Mouse (Mus musculus): ENCODE data around the gene Dmac1. TPM values are rescaled to one million over a fixed set of nuclear protein-coding genes. Genes with fewer than 3 reads are reported as not detected.
"Not testable (repeated sequence)": the region's sequence is repeated elsewhere in the genome, so short reads cannot be mapped to it uniquely, and the experiment has no call there.

Gene Dmac1
- total and polyA plus RNA-seq, 2 experiments from 2014 or later = 54.4 to 81.7 TPM

DNA sequence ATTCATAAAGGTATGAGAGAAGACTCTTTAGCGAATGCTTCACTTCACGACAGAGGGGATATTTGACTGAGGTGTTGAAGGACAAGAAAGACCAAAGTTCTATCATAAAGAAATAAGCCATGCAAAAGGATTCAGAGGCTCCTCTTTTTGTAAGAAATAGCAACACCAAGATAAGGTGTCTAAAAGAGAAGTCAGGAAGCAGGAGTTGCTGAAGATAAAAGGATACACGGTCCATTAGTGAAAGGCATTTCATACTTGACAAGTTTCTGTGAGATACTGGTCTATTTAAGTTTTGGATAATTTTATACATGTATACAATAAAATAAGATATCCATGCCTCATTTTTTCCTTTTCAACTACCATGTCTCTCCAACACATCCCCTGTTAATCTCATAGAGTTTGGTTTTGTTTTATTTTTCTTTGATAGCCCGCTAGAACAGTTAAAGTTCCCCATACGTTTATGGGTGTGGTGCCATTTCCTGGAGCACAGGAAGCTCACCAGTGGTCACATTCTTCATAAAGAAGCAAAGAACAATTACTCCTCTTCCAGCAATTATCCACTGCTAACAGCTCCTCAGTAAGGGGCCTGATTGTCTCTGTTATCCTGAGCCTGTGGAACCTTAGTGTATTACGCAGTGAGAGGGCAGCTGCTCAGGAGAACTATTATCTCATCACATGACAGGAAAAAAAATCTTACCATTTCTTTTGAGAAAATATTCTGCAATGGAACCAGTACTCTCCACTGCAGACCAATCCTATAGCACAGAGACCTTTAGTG lies 11.1 kb downstream of the Dmac1 start:
- H3K9me3 ChIP-seq (ENCODE audit: low read length) = no peaks in the 10 kb centered on the region
- H3K27me3 ChIP-seq (ENCODE audit: insufficient read depth, low read length) = no peaks in the 10 kb centered on the region
- no peaks in the 10 kb centered on the region for H3K36me3 ChIP-seq (ENCODE audit: insufficient read depth, low read length)
- 82% methylated on average over 6 of the region's 6 CpGs for WGBS
- no peak overlapping the region for H3K9ac ChIP-seq (replicated peaks; ENCODE audit: low read length, poor library complexity, severe bottlenecking)
- no peak for ATAC-seq (ENCODE audit: low FRiP score)
- H3K27ac ChIP-seq (ENCODE audit: low read depth, low read length) = no peak overlapping the region
- H3K4me1 ChIP-seq (ENCODE audit: insufficient read depth, low read length) = no peaks in the 10 kb centered on the region
- no peak overlapping the region for H3K4me3 ChIP-seq (ENCODE audit: low read depth, low read length)
- H3K4me2 ChIP-seq (ENCODE audit: low read depth, low read length, poor library complexity, severe bottlenecking) = no peak overlapping the region
- no peak for TF ChIP-seq CTCF (IDR thresholded peaks at IDR 0.05)
- no peak for DNase-seq (ENCODE audit: low spot score)

DNA sequence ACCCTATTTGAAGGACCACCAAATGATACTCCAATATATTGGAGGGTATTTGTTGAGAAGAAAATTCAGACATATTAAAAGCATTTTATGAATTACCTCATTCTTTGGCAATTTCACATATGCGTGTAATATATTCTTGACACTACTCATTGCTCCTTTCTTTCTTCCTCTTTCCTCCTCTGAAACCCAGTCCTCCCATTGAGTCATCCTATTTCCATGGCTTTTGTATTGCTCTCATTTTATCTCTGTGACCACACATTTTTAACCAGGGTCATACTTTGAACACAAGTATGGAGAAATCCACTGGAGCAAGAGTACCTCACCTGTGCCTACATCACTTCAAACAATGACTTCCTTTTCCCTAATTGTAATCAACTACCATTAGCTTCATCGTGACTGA lies 13.9 kb downstream of the Dmac1 start:
- no peak overlapping the region for H3K4me2 ChIP-seq (ENCODE audit: low read depth, low read length, poor library complexity, severe bottlenecking)
- no peak overlapping the region for H3K4me3 ChIP-seq (ENCODE audit: low read depth, low read length)
- H3K27ac ChIP-seq (ENCODE audit: low read depth, low read length) = no peak overlapping the region
- ATAC-seq (ENCODE audit: low FRiP score) (no peak), DNase-seq (ENCODE audit: low spot score) (no peak)
- H3K27me3 ChIP-seq (ENCODE audit: insufficient read depth, low read length) = no peaks in the 10 kb centered on the region
- no peak overlapping the region for H3K9ac ChIP-seq (replicated peaks; ENCODE audit: low read length, poor library complexity, severe bottlenecking)
- no peaks in the 10 kb centered on the region for H3K4me1 ChIP-seq (ENCODE audit: insufficient read depth, low read length)
- no peaks in the 10 kb centered on the region for H3K9me3 ChIP-seq (ENCODE audit: low read length)
- WGBS = 97% methylated on average over 2 of the region's 2 CpGs
- H3K36me3 ChIP-seq (ENCODE audit: insufficient read depth, low read length) = no peaks in the 10 kb centered on the region
- TF ChIP-seq CTCF (IDR thresholded peaks at IDR 0.05) = no peak

DNA sequence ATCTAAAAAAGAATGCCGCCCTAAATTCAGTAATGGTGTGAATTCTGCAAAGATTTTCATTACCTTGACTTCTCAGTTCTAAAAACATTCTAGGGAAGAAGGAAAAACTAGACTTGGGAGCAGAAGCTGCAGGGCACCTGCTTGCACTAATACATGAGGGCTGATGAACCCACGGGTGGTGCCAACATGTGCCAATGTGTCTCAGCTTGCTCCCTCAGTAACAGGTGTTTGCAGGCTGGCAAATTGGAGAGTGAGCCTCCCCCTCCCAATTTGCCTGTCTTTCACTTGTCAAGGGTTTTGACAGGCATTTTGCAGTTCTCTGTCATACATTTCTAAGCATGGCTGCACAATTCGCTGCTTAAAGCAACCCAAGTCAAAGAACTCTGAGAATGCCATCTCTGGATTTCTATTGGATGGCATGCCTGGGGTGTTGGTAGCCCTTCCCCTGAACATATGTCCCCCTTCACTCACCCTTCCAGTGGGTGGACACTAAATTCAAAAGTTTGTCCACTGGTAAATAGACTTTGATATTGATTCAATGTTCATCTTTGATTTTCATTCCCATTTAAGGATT lies 14.5 kb downstream of the Dmac1 start:
- Histone ChIP-seq H3K4me2 (ENCODE audit: low read depth, low read length, poor library complexity, severe bottlenecking) (no peak overlapping the region), H3K4me3 (ENCODE audit: low read depth, low read length) (no peak overlapping the region), H3K27me3 (ENCODE audit: insufficient read depth, low read length) (no peaks in the 10 kb centered on the region), H3K36me3 (ENCODE audit: insufficient read depth, low read length) (no peaks in the 10 kb centered on the region), H3K27ac (ENCODE audit: low read depth, low read length) (no peak overlapping the region), H3K4me1 (ENCODE audit: insufficient read depth, low read length) (no peaks in the 10 kb centered on the region), H3K9ac (replicated peaks; ENCODE audit: low read length, poor library complexity, severe bottlenecking) (no peak overlapping the region), H3K9me3 (ENCODE audit: low read length) (no peaks in the 10 kb centered on the region)
- WGBS = 85% methylated on average over 3 of the region's 3 CpGs
- TF ChIP-seq CTCF (IDR thresholded peaks at IDR 0.05) = no peak
- DNase-seq (ENCODE audit: low spot score) (peak; percentile 21), ATAC-seq (ENCODE audit: low FRiP score) (no peak)

DNA sequence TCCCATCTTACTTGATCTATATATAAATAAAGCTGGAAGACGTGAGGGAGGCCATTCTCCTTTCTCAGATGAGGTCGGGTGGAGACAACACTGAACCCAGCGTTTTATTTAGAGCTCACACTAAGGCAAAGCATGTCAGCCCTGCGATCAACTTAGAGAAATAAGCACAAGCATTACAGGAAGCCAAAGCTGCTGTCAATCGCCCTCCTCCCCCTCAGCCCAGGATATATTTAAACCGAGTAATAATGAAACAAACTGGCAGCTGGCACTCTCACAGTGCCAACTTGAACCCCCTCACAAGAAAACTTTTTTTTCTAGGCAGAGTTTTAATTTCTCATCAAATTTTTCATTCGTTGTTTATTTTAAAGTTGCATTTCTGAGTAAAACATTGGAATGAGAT lies 15.7 kb downstream of the Dmac1 start:
- Histone ChIP-seq H3K27ac (ENCODE audit: low read depth, low read length) (no peak overlapping the region), H3K9me3 (ENCODE audit: low read length) (no peaks in the 10 kb centered on the region), H3K9ac (replicated peaks; ENCODE audit: low read length, poor library complexity, severe bottlenecking) (no peak overlapping the region), H3K36me3 (ENCODE audit: insufficient read depth, low read length) (no peaks in the 10 kb centered on the region), H3K4me3 (ENCODE audit: low read depth, low read length) (no peak overlapping the region), H3K4me1 (ENCODE audit: insufficient read depth, low read length) (no peaks in the 10 kb centered on the region), H3K27me3 (ENCODE audit: insufficient read depth, low read length) (no peaks in the 10 kb centered on the region), H3K4me2 (ENCODE audit: low read depth, low read length, poor library complexity, severe bottlenecking) (no peak overlapping the region)
- no peak for ATAC-seq (ENCODE audit: low FRiP score)
- TF ChIP-seq CTCF (IDR thresholded peaks at IDR 0.05) = no peak
- no peak for DNase-seq (ENCODE audit: low spot score)
- WGBS = 76% methylated on average over 7 of the region's 7 CpGs

DNA sequence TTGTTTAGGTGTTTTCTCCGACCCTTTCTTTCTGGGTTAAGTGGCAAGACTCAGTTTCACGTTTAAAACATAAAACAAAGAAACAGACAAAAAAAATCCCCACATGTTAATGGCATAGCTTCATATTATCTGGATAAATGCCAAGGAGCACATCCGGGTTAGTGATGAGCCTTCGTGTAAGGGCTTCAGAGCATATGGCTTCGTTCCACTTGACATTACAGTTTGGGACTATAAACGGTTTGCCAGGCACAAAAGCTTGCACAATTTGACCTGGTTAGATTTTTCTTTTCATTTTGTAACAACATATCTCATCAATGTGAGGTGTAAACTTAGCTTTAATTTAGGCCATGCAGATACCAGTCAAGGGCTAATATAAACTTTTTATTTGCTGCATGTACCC lies 17.9 kb downstream of the Dmac1 start:
- Histone ChIP-seq H3K9me3 (ENCODE audit: low read length) (no peaks in the 10 kb centered on the region), H3K27ac (ENCODE audit: low read depth, low read length) (no peak overlapping the region), H3K4me2 (ENCODE audit: low read depth, low read length, poor library complexity, severe bottlenecking) (no peak overlapping the region), H3K9ac (replicated peaks; ENCODE audit: low read length, poor library complexity, severe bottlenecking) (no peak overlapping the region), H3K4me3 (ENCODE audit: low read depth, low read length) (no peak overlapping the region), H3K4me1 (ENCODE audit: insufficient read depth, low read length) (no peaks in the 10 kb centered on the region), H3K36me3 (ENCODE audit: insufficient read depth, low read length) (no peaks in the 10 kb centered on the region), H3K27me3 (ENCODE audit: insufficient read depth, low read length) (no peaks in the 10 kb centered on the region)
- peak; percentile 2 for DNase-seq (ENCODE audit: low spot score)
- ATAC-seq (ENCODE audit: low FRiP score) = no peak
- 66% methylated on average over 6 of the region's 6 CpGs for WGBS
- TF ChIP-seq CTCF (IDR thresholded peaks at IDR 0.05) = no peak

DNA sequence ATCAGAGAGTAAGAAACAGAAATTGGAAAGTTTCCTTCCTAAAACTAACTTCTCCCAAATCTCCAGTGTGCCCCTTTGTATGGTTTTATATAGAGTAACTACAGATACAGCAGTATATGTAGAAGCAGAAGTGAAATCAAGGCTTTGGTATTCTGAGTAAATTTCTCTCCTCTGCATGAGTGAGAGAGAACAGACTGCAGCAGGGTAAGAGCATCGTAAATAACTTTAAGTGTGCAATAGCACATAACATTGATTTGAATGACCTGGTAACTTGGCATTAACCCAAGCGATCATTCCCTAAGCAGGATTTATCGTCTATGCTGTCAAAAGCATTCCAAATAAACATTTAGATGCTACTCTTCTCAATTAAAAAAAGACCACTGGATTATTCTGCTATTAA lies 18.7 kb downstream of the Dmac1 start:
- H3K4me2 ChIP-seq (ENCODE audit: low read depth, low read length, poor library complexity, severe bottlenecking) = no peak overlapping the region
- ATAC-seq (ENCODE audit: low FRiP score) = no peak
- no peaks in the 10 kb centered on the region for H3K9me3 ChIP-seq (ENCODE audit: low read length)
- WGBS = 81% methylated on average over 3 of the region's 3 CpGs
- H3K4me1 ChIP-seq (ENCODE audit: insufficient read depth, low read length) = no peaks in the 10 kb centered on the region
- H3K9ac ChIP-seq (replicated peaks; ENCODE audit: low read length, poor library complexity, severe bottlenecking) = no peak overlapping the region
- DNase-seq (ENCODE audit: low spot score) = no peak
- H3K27ac ChIP-seq (ENCODE audit: low read depth, low read length) = no peak overlapping the region
- no peaks in the 10 kb centered on the region for H3K27me3 ChIP-seq (ENCODE audit: insufficient read depth, low read length)
- no peaks in the 10 kb centered on the region for H3K36me3 ChIP-seq (ENCODE audit: insufficient read depth, low read length)
- no peak overlapping the region for H3K4me3 ChIP-seq (ENCODE audit: low read depth, low read length)
- no peak for TF ChIP-seq CTCF (IDR thresholded peaks at IDR 0.05)

DNA sequence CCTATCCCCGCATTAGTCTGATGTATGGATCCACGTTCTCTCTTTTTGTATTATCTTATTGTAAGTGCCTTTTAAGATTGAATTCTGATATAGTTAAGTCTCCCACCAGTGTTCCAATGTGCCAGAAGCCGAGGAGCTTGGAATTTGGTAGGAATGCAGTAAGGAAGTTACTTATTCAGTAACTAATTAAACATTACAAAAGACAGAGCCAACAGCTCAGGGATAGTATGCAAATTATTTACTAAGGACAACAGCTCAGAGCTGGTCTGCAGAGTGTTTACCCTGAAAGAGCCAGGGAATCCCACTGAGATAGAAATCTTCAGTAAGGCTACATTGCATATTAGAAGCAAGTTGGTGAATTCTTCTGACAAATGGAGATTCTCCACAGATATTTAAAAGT lies 43.5 kb downstream of the Dmac1 start:
- not testable (repeated sequence) for H3K36me3 ChIP-seq (ENCODE audit: insufficient read depth, low read length); DNase-seq (ENCODE audit: low spot score); H3K4me2 ChIP-seq (ENCODE audit: low read depth, low read length, poor library complexity, severe bottlenecking); H3K27me3 ChIP-seq (ENCODE audit: insufficient read depth, low read length); H3K27ac ChIP-seq (ENCODE audit: low read depth, low read length); H3K4me3 ChIP-seq (ENCODE audit: low read depth, low read length); H3K4me1 ChIP-seq (ENCODE audit: insufficient read depth, low read length); H3K9me3 ChIP-seq (ENCODE audit: low read length); ATAC-seq (ENCODE audit: low FRiP score); H3K9ac ChIP-seq (replicated peaks; ENCODE audit: low read length, poor library complexity, severe bottlenecking)
- WGBS = 32% methylated on average over 3 of the region's 3 CpGs
